Mouse (Mus musculus) Muller cell, postnatal 12 days (primary cell): ENCODE results near the gene Wfdc5.

ENCODE experiments used
- DNase-seq: peaks from one replicate; pipeline ENCODE4 v3.0.0-alpha.2; 2015; ENCODE audit errors: inconsistent ontology term

Wfdc5 gene

GRCm38 (mm10) chr2:164128576-164129411, 53.7 kb downstream of the Wfdc5 start:
- no peak for DNase-seq

- DNase-seq, result no peak
Observed at GRCm38 (mm10) chr2:164127297-164127696, 55.2 kb downstream of the Wfdc5 start.

GRCm38 (mm10) chr2:164126533-164126955, 56.0 kb downstream of the Wfdc5 start:
- DNase-seq, result peak; percentile 32
